Mouse (Mus musculus): Measurements from ENCODE around the gene Tmc2.

The Tmc2 gene

DNA sequence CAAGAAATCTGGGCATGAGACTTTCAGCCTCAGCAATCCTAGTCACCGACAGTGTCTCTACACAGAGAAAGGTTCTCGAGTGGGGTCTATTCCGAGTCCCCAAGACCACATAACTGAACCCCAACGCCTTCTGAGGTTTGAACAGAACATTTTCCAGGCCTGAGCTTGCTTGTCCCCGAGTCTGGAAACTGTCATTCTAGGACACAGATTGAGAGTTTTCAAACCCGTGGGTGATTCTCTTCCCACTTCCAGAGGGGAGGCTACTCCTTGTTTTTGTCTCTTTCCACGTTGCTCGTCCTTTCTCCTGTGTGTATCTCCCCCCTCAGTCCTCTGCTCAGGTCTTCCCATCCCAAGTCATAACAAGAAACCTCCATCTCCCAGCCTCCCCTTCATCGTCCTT lies 102.6 kb downstream of the Tmc2 start:
- DNase-seq = no peak

- DNase-seq = no peak
Measured at GRCm38 (mm10) chr2:130303014-130303413, 108.0 kb downstream of the Tmc2 start.

All from kidney, adult 9 months (tissue).